Mouse (Mus musculus) bone marrow, adult 2 months (tissue): ENCODE measurements around the gene Spr.

Experiments used
- CTCF ChIP-seq: fragments of 200-500 bp; IDR thresholded peaks from 2 replicates; pipeline ENCODE4 v1.5.1; 2011; ENCODE audit warnings: low read length, control low read depth; ENCODE audit not compliant: control insufficient read depth, insufficient read depth
- POLR2A ChIP-seq: fragments of 200-500 bp; IDR thresholded peaks from 2 replicates; pipeline ENCODE4 v1.6.1; 2011; ENCODE audit warnings: low read depth, mild to moderate bottlenecking, control low read depth, low read length, borderline replicate concordance; ENCODE audit not compliant: control insufficient read depth

GRCm38 (mm10) chr6:85144466-85144865 is 6.9 kb upstream of the Spr start:
- TF ChIP-seq CTCF (no peak), POLR2A (no peak)
